ENCODE assay signal across 28 mouse cellular contexts in the genomic region with DNA sequence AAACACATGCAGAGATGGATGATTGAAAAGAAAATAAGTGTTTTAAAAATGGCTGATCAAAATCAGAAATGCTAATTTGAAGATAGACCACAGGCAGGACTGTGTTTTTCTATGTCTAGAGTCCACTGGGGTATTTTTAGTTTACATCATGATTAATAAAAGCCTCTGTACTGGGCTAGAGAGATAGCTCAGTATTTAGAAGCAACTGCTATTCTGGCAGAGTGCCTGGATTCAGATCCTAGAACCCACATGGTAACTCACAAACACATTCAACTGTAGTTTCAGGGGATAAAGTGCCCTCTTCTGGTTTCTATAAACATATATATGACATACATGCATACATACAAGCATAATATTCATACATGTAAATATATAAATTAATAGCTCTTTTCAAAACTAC.
DNase-seq lines count a peak whose midpoint lies in the region; ATAC-seq and TF ChIP-seq lines count a peak whose summit lies in the region.
"Had no signal": no experiment of that assay in that cellular context is flagged by ENCODE, and none has a peak within 500 bp of the region (broad histone marks: within the 10 kb centered on the region; RNA-seq: fewer than 3 reads in every experiment).

No protein-coding gene starts in this region.

- no peak overlapping the region for H3K4me2 ChIP-seq in embryonic facial prominence, embryonic 14.5 days (ENCODE audit: low read depth, low read length)
- H3K4me2 ChIP-seq in hindbrain, postnatal 0 days (ENCODE audit: low read depth, low read length): no peak overlapping the region
- H3K4me2 ChIP-seq in hindbrain, embryonic 14.5 days (replicated peaks): no peak overlapping the region
- H3K4me2 ChIP-seq in midbrain, embryonic 11.5 days: no peak overlapping the region
- H3K4me2 ChIP-seq in midbrain, embryonic 15.5 days: no peak overlapping the region
- H3K4me2 ChIP-seq: forebrain, embryonic 15.5 days; hindbrain, embryonic 13.5 days; liver, embryonic 13.5 days; neural tube, embryonic 15.5 days; stomach, embryonic 15.5 days had no signal

- H3K36me3 ChIP-seq in embryonic facial prominence, embryonic 14.5 days (ENCODE audit: control insufficient read depth, insufficient read depth, low read length): no peaks in the 10 kb centered on the region
- H3K36me3 ChIP-seq in embryonic facial prominence, embryonic 10.5 days (replicated peaks): no peaks in the 10 kb centered on the region
- H3K36me3 ChIP-seq in hindbrain, postnatal 0 days (ENCODE audit: insufficient read depth, low read length): no peaks in the 10 kb centered on the region
- no peaks in the 10 kb centered on the region for H3K36me3 ChIP-seq in hindbrain, embryonic 14.5 days (replicated peaks; ENCODE audit: control insufficient read depth, insufficient read depth)
- no peaks in the 10 kb centered on the region for H3K36me3 ChIP-seq in midbrain, embryonic 11.5 days (ENCODE audit: control insufficient read depth, insufficient read depth, low read length)
- no peaks in the 10 kb centered on the region for H3K36me3 ChIP-seq in midbrain, embryonic 15.5 days (replicated peaks)
- H3K36me3 ChIP-seq: forebrain, embryonic 15.5 days; G1E; hindbrain, embryonic 13.5 days; liver, embryonic 13.5 days; neural tube, embryonic 15.5 days; stomach, embryonic 15.5 days had no signal

- ATAC-seq in embryonic facial prominence, embryonic 14.5 days (ENCODE audit: low read depth): no peak
- no peak for ATAC-seq in hindbrain, postnatal 0 days
- no peak for ATAC-seq in hindbrain, embryonic 14.5 days (ENCODE audit: low FRiP score)
- no peak for ATAC-seq in midbrain, embryonic 11.5 days (ENCODE audit: low FRiP score)
- no peak for ATAC-seq in midbrain, embryonic 15.5 days (replicated peaks)
- ATAC-seq: forebrain, embryonic 15.5 days; inflammation-experienced regulatory T-cells, adult 6 months; Patski had no signal

- H3K27me3 ChIP-seq in embryonic facial prominence, embryonic 14.5 days (replicated peaks; ENCODE audit: control insufficient read depth, insufficient read depth, low read length): no peaks in the 10 kb centered on the region
- no peaks in the 10 kb centered on the region for H3K27me3 ChIP-seq in embryonic facial prominence, embryonic 10.5 days (replicated peaks; ENCODE audit: low read depth, poor library complexity, severe bottlenecking)
- H3K27me3 ChIP-seq in hindbrain, postnatal 0 days (ENCODE audit: insufficient read depth, low read length): no peaks in the 10 kb centered on the region
- H3K27me3 ChIP-seq in hindbrain, embryonic 14.5 days (ENCODE audit: control insufficient read depth, insufficient read depth, low read length): no peaks in the 10 kb centered on the region
- H3K27me3 ChIP-seq in midbrain, embryonic 11.5 days (ENCODE audit: control insufficient read depth, insufficient read depth, low read length): no peaks in the 10 kb centered on the region
- H3K27me3 ChIP-seq in midbrain, embryonic 15.5 days (replicated peaks): no peaks in the 10 kb centered on the region
- H3K27me3 ChIP-seq: forebrain, embryonic 15.5 days; hindbrain, embryonic 13.5 days; liver, embryonic 13.5 days; megakaryocyte, embryonic 14.5 days; neural tube, embryonic 15.5 days; Patski; stomach, embryonic 15.5 days had no signal

- DNase-seq in embryonic facial prominence, embryonic 14.5 days (ENCODE audit: low spot score): peak; percentile 20
- DNase-seq in embryonic facial prominence, embryonic 10.5 days (ENCODE audit: low spot score): no peak
- peak; percentile 31 for DNase-seq in hindbrain, postnatal 0 days (ENCODE audit: low spot score)
- DNase-seq in hindbrain, embryonic 14.5 days (ENCODE audit: low spot score): no peak
- peak; percentile 81 for DNase-seq in midbrain, embryonic 11.5 days (ENCODE audit: low spot score, missing footprints)
- no peak for DNase-seq in spleen, postnatal 10 days (ENCODE audit: low spot score in 2 of 2)
- DNase-seq: adrenal gland, postnatal 10 days; cerebellum, adult 11-12 months; cerebellum, adult 9-11 months; heart, postnatal 4 days; kidney, adult 11 months; kidney, postnatal 14 days; left cerebral cortex, postnatal 4 days; liver, embryonic 13.5 days; lung, adult 18-20 months; midbrain, embryonic 14.5 days; retina, postnatal 1 day; right cerebral cortex, postnatal 14 days; thymus, postnatal 25 days had no signal

- no peak overlapping the region for H3K9ac ChIP-seq in embryonic facial prominence, embryonic 14.5 days (ENCODE audit: low read depth, low read length)
- H3K9ac ChIP-seq in hindbrain, postnatal 0 days (replicated peaks; ENCODE audit: low read length): no peak overlapping the region
- H3K9ac ChIP-seq in hindbrain, embryonic 14.5 days: no peak overlapping the region
- no peak overlapping the region for H3K9ac ChIP-seq in midbrain, embryonic 11.5 days (ENCODE audit: low read length)
- H3K9ac ChIP-seq in midbrain, embryonic 15.5 days: no peak overlapping the region
- H3K9ac ChIP-seq: forebrain, embryonic 15.5 days; hindbrain, embryonic 13.5 days; liver, embryonic 13.5 days; neural tube, embryonic 15.5 days; stomach, embryonic 15.5 days had no signal

- no peak overlapping the region for H3K4me3 ChIP-seq in embryonic facial prominence, embryonic 14.5 days (ENCODE audit: low read depth, low read length)
- H3K4me3 ChIP-seq in embryonic facial prominence, embryonic 10.5 days: no peak overlapping the region
- no peak overlapping the region for H3K4me3 ChIP-seq in hindbrain, postnatal 0 days (ENCODE audit: low read length)
- H3K4me3 ChIP-seq in hindbrain, embryonic 14.5 days (replicated peaks; ENCODE audit: low read length): no peak overlapping the region
- H3K4me3 ChIP-seq in midbrain, embryonic 11.5 days (ENCODE audit: low read depth, low read length): no peak overlapping the region
- no peak overlapping the region for H3K4me3 ChIP-seq in midbrain, embryonic 15.5 days
- H3K4me3 ChIP-seq: forebrain, embryonic 15.5 days; hindbrain, embryonic 13.5 days; liver, embryonic 13.5 days; megakaryocyte, embryonic 14.5 days; neural tube, embryonic 15.5 days; stomach, embryonic 15.5 days had no signal

- H3K4me1 ChIP-seq in embryonic facial prominence, embryonic 14.5 days (ENCODE audit: control insufficient read depth, insufficient read depth, low read length): no peaks in the 10 kb centered on the region
- no peaks in the 10 kb centered on the region for H3K4me1 ChIP-seq in embryonic facial prominence, embryonic 10.5 days
- H3K4me1 ChIP-seq in hindbrain, postnatal 0 days (ENCODE audit: insufficient read depth, low read length): 0 out of 2 replicates have a peak, but pooled peaks cover 3% of the 10 kb centered on the region
- H3K4me1 ChIP-seq in hindbrain, embryonic 14.5 days (replicated peaks; ENCODE audit: control insufficient read depth, insufficient read depth, low read length): peaks cover 33% of the 10 kb centered on the region
- no peaks in the 10 kb centered on the region for H3K4me1 ChIP-seq in midbrain, embryonic 11.5 days (ENCODE audit: control insufficient read depth, insufficient read depth, low read length)
- H3K4me1 ChIP-seq in midbrain, embryonic 15.5 days: peaks cover 14% of the 10 kb centered on the region
- H3K4me1 ChIP-seq: forebrain, embryonic 15.5 days; liver, embryonic 13.5 days; megakaryocyte, embryonic 14.5 days; stomach, embryonic 15.5 days had no signal

- no peak overlapping the region for H3K27ac ChIP-seq in embryonic facial prominence, embryonic 14.5 days (replicated peaks; ENCODE audit: low read depth, low read length)
- H3K27ac ChIP-seq in embryonic facial prominence, embryonic 10.5 days (replicated peaks): no peak overlapping the region
- H3K27ac ChIP-seq in hindbrain, postnatal 0 days: no peak overlapping the region
- no peak overlapping the region for H3K27ac ChIP-seq in hindbrain, embryonic 14.5 days
- no peak overlapping the region for H3K27ac ChIP-seq in midbrain, embryonic 11.5 days (ENCODE audit: low read depth, low read length)
- no peak overlapping the region for H3K27ac ChIP-seq in midbrain, embryonic 15.5 days
- H3K27ac ChIP-seq: liver, embryonic 13.5 days; neural tube, embryonic 15.5 days; stomach, embryonic 15.5 days had no signal

- no peak for TF ChIP-seq CTCF in hindbrain, postnatal 0 days (IDR thresholded peaks at IDR 0.05; ENCODE audit: low read depth)

- H3K9me3 ChIP-seq in embryonic facial prominence, embryonic 14.5 days (ENCODE audit: control insufficient read depth, low read length): no peaks in the 10 kb centered on the region
- H3K9me3 ChIP-seq in embryonic facial prominence, embryonic 10.5 days: no peaks in the 10 kb centered on the region
- no peaks in the 10 kb centered on the region for H3K9me3 ChIP-seq in hindbrain, postnatal 0 days (ENCODE audit: low read length)
- no peaks in the 10 kb centered on the region for H3K9me3 ChIP-seq in hindbrain, embryonic 14.5 days (ENCODE audit: control insufficient read depth, low read length)
- no peaks in the 10 kb centered on the region for H3K9me3 ChIP-seq in midbrain, embryonic 11.5 days (ENCODE audit: control insufficient read depth, low read length)
- H3K9me3 ChIP-seq in midbrain, embryonic 15.5 days: no peaks in the 10 kb centered on the region
- H3K9me3 ChIP-seq: forebrain, embryonic 15.5 days; hindbrain, embryonic 13.5 days; liver, embryonic 13.5 days; neural tube, embryonic 15.5 days; stomach, embryonic 15.5 days had no signal

Comparison
In these comparisons a context has a peak if more than half of its experiments do, and no peak if none do; other contexts are left out.
1. DNase-seq: peak in embryonic facial prominence, embryonic 14.5 days (single experiment), hindbrain, postnatal 0 days (single experiment) and midbrain, embryonic 11.5 days (single experiment); none in embryonic facial prominence, embryonic 10.5 days (single experiment), hindbrain, embryonic 14.5 days (single experiment) and spleen, postnatal 10 days (0 of 2).